Mouse (Mus musculus) thymus, postnatal 25 days (tissue): ENCODE measurements at regions not wholly inside any gene's neighbourhood (a gene's known extent, or its start where the extent isn't known, plus 50 kb on each side); places are given as distances from the start of the nearest gene placed in this dataset.

Experiments
- DNase-seq: peaks from one replicate; pipeline ENCODE4 v3.0.0; 2022

- no peak for DNase-seq
These were observed 486.8 kb downstream of the Efnb2 start for GRCm38 (mm10) chr8:8174286-8174685.

- no peak for DNase-seq
These were observed 492.4 kb downstream of the Efnb2 start for GRCm38 (mm10) chr8:8168674-8169073.

- DNase-seq = no peak
These were observed 492.8 kb downstream of the Efnb2 start for GRCm38 (mm10) chr8:8168250-8168649.

- no peak for DNase-seq
These were observed 513.5 kb downstream of the Efnb2 start for GRCm38 (mm10) chr8:8147527-8147926.

GRCm38 (mm10) chr8:8142933-8143495 lies 518.0 kb downstream of the Efnb2 start:
- no peak for DNase-seq

GRCm38 (mm10) chr8:8142461-8142860 lies 518.6 kb downstream of the Efnb2 start:
- DNase-seq = no peak

GRCm38 (mm10) chr8:8139720-8140119 lies 521.3 kb downstream of the Efnb2 start:
- no peak for DNase-seq

- no peak for DNase-seq
These were observed 527.8 kb downstream of the Efnb2 start for GRCm38 (mm10) chr8:8133001-8133785.

- DNase-seq = no peak
These were observed 529.1 kb downstream of the Efnb2 start for GRCm38 (mm10) chr8:8131961-8132376.

GRCm38 (mm10) chr8:8130806-8131205 lies 530.2 kb downstream of the Efnb2 start:
- DNase-seq = no peak

GRCm38 (mm10) chr8:8115595-8116429 lies 545.2 kb downstream of the Efnb2 start:
- DNase-seq = no peak

GRCm38 (mm10) chr8:8114604-8115003 lies 546.4 kb downstream of the Efnb2 start:
- DNase-seq = no peak

- DNase-seq = no peak
These were observed 551.2 kb downstream of the Efnb2 start for GRCm38 (mm10) chr8:8109785-8110350.

GRCm38 (mm10) chr8:8103492-8103891 lies 557.5 kb downstream of the Efnb2 start:
- no peak for DNase-seq

GRCm38 (mm10) chr8:8102010-8102727 lies 558.9 kb downstream of the Efnb2 start:
- no peak for DNase-seq

GRCm38 (mm10) chr8:8092551-8092950 lies 568.5 kb downstream of the Efnb2 start:
- no peak for DNase-seq

- DNase-seq = no peak
These were observed 576.4 kb downstream of the Efnb2 start for GRCm38 (mm10) chr8:8084652-8085051.

GRCm38 (mm10) chr8:8064074-8064473 lies 597.0 kb downstream of the Efnb2 start:
- DNase-seq = no peak

GRCm38 (mm10) chr8:8054224-8054916 lies 606.7 kb downstream of the Efnb2 start:
- no peak for DNase-seq

GRCm38 (mm10) chr8:8051186-8051585 lies 609.9 kb downstream of the Efnb2 start:
- no peak for DNase-seq

- DNase-seq = no peak
These were observed 610.3 kb downstream of the Efnb2 start for GRCm38 (mm10) chr8:8050778-8051177.

GRCm38 (mm10) chr8:8044926-8045325 lies 616.1 kb downstream of the Efnb2 start:
- no peak for DNase-seq
